Mouse (Mus musculus) MEL (cell line): Measurements from ENCODE around the gene Gm853. TPM values are rescaled to one million over a fixed set of nuclear protein-coding genes. Genes with fewer than 3 reads are reported as not detected.

ENCODE experiments used
- DNase-seq: peaks from one replicate; pipeline ENCODE4 v3.0.0; 2011; ENCODE audit warnings: low read depth, low spot score
- H3K27ac ChIP-seq: 2 replicates; pipeline ENCODE4 v1.5.1; 2012; ENCODE audit warnings: low read depth, mild to moderate bottlenecking, control low read depth, low read length, moderate library complexity; ENCODE audit not compliant: control insufficient read depth
- H3K27me3 ChIP-seq, 2 experiments: fragments of 150-350 bp in 1 of 2; sonication (generic) in 1 of 2; 2 replicates each; pipeline ENCODE4 v1.6.1; 2012; ENCODE audit warnings: low read length in 2 of 2, mild to moderate bottlenecking in 2 of 2, improper control_type of control experiment in 1 of 2, moderate library complexity in 1 of 2; ENCODE audit not compliant: insufficient read depth in 2 of 2, control insufficient read depth in 1 of 2
- H3K36me3 ChIP-seq, 2 experiments: 2 replicates each; pipeline ENCODE4 v1.6.1; 2012 to 2014; ENCODE audit warnings: low read length in 2 of 2, improper control_type of control experiment in 1 of 2, inconsistent platforms in 1 of 2, mild to moderate bottlenecking in 1 of 2; ENCODE audit not compliant: insufficient read depth in 2 of 2, control insufficient read depth in 1 of 2
- H3K4me1 ChIP-seq, 2 experiments: fragments of 150-350 bp in 1 of 2; sonication (generic) in 1 of 2; 2 replicates each; pipeline ENCODE4 v1.6.1; 2012; ENCODE audit warnings: low read length in 2 of 2, improper control_type of control experiment in 1 of 2, mild to moderate bottlenecking in 1 of 2; ENCODE audit not compliant: insufficient read depth in 2 of 2, control insufficient read depth in 1 of 2
- H3K4me3 ChIP-seq, 2 experiments: fragments of 150-350 bp in 1 of 2; sonication (generic) in 1 of 2; 2 replicates each; pipeline ENCODE4 v1.5.1; 2012; ENCODE audit warnings: low read depth in 2 of 2, low read length in 2 of 2, mild to moderate bottlenecking in 2 of 2, moderate library complexity in 2 of 2, control low read depth in 1 of 2, improper control_type of control experiment in 1 of 2; ENCODE audit not compliant: control insufficient read depth in 1 of 2, insufficient read depth in 1 of 2
- H3K79me2 ChIP-seq: 2 replicates; pipeline ENCODE4 v1.6.1; 2012; ENCODE audit warnings: mild to moderate bottlenecking, low read length, moderate library complexity; ENCODE audit not compliant: control insufficient read depth, poor library complexity, insufficient read depth
- H3K9ac ChIP-seq: 2 replicates; pipeline ENCODE4 v1.6.1; 2012; ENCODE audit warnings: low read depth, mild to moderate bottlenecking, control low read depth, low read length, moderate library complexity; ENCODE audit not compliant: control insufficient read depth, poor library complexity, severe bottlenecking
- H3K9me3 ChIP-seq: fragments of 150-350 bp; sonication (generic); replicated peaks from 2 replicates; pipeline ENCODE4 v1.6.1; 2012; ENCODE audit warnings: mild to moderate bottlenecking, low read length, improper control_type of control experiment, moderate library complexity; ENCODE audit not compliant: insufficient read depth
- CHD1 ChIP-seq: IDR thresholded peaks from 2 replicates; pipeline ENCODE4 v1.6.1; 2012; ENCODE audit warnings: low read depth, mild to moderate bottlenecking, inconsistent platforms, low read length, improper control_type of control experiment
- CHD2 ChIP-seq: IDR thresholded peaks from 2 replicates; pipeline ENCODE4 v1.6.1; 2011; ENCODE audit warnings: low read length, improper control_type of control experiment
- ELF1 ChIP-seq: IDR thresholded peaks from 2 replicates; pipeline ENCODE4 v1.6.1; 2014; ENCODE audit warnings: low read depth, mild to moderate bottlenecking, inconsistent platforms, low read length, improper control_type of control experiment, moderate library complexity
- EP300 ChIP-seq, 2 experiments: IDR thresholded peaks; 2 replicates each; pipeline ENCODE4 v1.6.1; 2011; ENCODE audit warnings: improper control_type of control experiment in 2 of 2, low read length in 2 of 2, low read depth in 1 of 2, mild to moderate bottlenecking in 1 of 2
- ETS1 ChIP-seq: IDR thresholded peaks from 2 replicates; pipeline ENCODE4 v1.6.1; 2012; ENCODE audit warnings: low read depth, mild to moderate bottlenecking, inconsistent platforms, low read length, improper control_type of control experiment, moderate library complexity
- GABPA ChIP-seq: IDR thresholded peaks from 2 replicates; pipeline ENCODE4 v1.6.1; 2012; ENCODE audit warnings: low read depth, mild to moderate bottlenecking, inconsistent platforms, low read length, improper control_type of control experiment, moderate library complexity
- GATA1 ChIP-seq: IDR thresholded peaks from 2 replicates; pipeline ENCODE4 v1.6.1; 2011; ENCODE audit warnings: low read depth, low read length, improper control_type of control experiment
- JUND ChIP-seq: IDR thresholded peaks from 2 replicates; pipeline ENCODE4 v1.6.1; 2011; ENCODE audit warnings: low read depth, mild to moderate bottlenecking, improper control_type of control experiment, low read length
- KAT2A ChIP-seq: conservative IDR thresholded peaks from 2 replicates; pipeline ENCODE4 v1.6.1; 2012; ENCODE audit warnings: low read depth, low read length, improper control_type of control experiment, inconsistent platforms
- MAFK ChIP-seq: IDR thresholded peaks from 2 replicates; pipeline ENCODE4 v1.6.1; 2011; ENCODE audit warnings: low read depth, mild to moderate bottlenecking, low read length, improper control_type of control experiment, borderline replicate concordance
- MEF2A ChIP-seq: IDR thresholded peaks from 2 replicates; pipeline ENCODE4 v1.6.1; 2014; ENCODE audit warnings: low read depth, mild to moderate bottlenecking, inconsistent platforms, low read length, improper control_type of control experiment; ENCODE audit not compliant: poor library complexity, insufficient replicate concordance, severe bottlenecking; ENCODE audit errors: extremely low read depth
- MXI1 ChIP-seq: IDR thresholded peaks from 2 replicates; pipeline ENCODE4 v1.6.1; 2011; ENCODE audit warnings: mild to moderate bottlenecking, low read depth, low read length, improper control_type of control experiment
- MYB ChIP-seq: IDR thresholded peaks from 2 replicates; pipeline ENCODE4 v1.6.1; 2011; ENCODE audit warnings: mild to moderate bottlenecking, low read depth, low read length, improper control_type of control experiment
- POLR2A ChIP-seq, 2 experiments: IDR thresholded peaks; 2 replicates each; pipeline ENCODE4 v1.6.1; 2011 to 2012; ENCODE audit warnings: low read length in 2 of 2, mild to moderate bottlenecking in 2 of 2, control low read depth in 1 of 2, improper control_type of control experiment in 1 of 2, low read depth in 1 of 2, moderate library complexity in 1 of 2; ENCODE audit not compliant: control insufficient read depth in 1 of 2, insufficient read depth in 1 of 2, poor library complexity in 1 of 2
- POLR2AphosphoS2 ChIP-seq: IDR thresholded peaks from 2 replicates; pipeline ENCODE4 v1.6.1; 2011; ENCODE audit warnings: low read length, improper control_type of control experiment
- RAD21 ChIP-seq: IDR thresholded peaks from 2 replicates; pipeline ENCODE4 v1.6.1; 2011; ENCODE audit warnings: mild to moderate bottlenecking, low read depth, low read length, improper control_type of control experiment
- RCOR1 ChIP-seq: IDR thresholded peaks from 2 replicates; pipeline ENCODE4 v1.6.1; 2012; ENCODE audit warnings: low read depth, mild to moderate bottlenecking, inconsistent platforms, low read length, improper control_type of control experiment
- SMC3 ChIP-seq: IDR thresholded peaks from 2 replicates; pipeline ENCODE4 v1.6.1; 2011; ENCODE audit warnings: low read depth, low read length, improper control_type of control experiment
- TAL1 ChIP-seq: IDR thresholded peaks from 2 replicates; pipeline ENCODE4 v1.6.1; 2012; ENCODE audit warnings: mild to moderate bottlenecking, inconsistent platforms, low read length, moderate library complexity, mixed read lengths
- TCF12 ChIP-seq: IDR thresholded peaks from 2 replicates; pipeline ENCODE4 v1.6.1; 2014; ENCODE audit warnings: low read depth, mild to moderate bottlenecking, inconsistent platforms, low read length, improper control_type of control experiment, moderate library complexity
- polyA plus RNA-seq, 2 experiments: library from polyadenylated mRNA; stranded (reverse) in 1 of 2; unstranded in 1 of 2; fragments of >175 nt in 1 of 2; fragments of >200 nt in 1 of 2; gene quantifications; 2 replicates each; pipeline versions ENCODE4 v1.2.1 to v1.2.4; 2012; ENCODE audit warnings: low replicate concordance in 2 of 2, low read depth in 1 of 2; ENCODE audit not compliant: insufficient read length in 2 of 2, insufficient read depth in 1 of 2, missing spikeins in 1 of 2
- total RNA-seq: library from RNA; depleted of rRNA; stranded (reverse); fragments of 300-350 nt; gene quantifications from 2 replicates; pipeline ENCODE4 v1.2.3, GENCODE M21; 2012

The Gm853 gene
- total and polyA plus RNA-seq, 3 experiments: 0.04 TPM; not detected in 2

DNA sequence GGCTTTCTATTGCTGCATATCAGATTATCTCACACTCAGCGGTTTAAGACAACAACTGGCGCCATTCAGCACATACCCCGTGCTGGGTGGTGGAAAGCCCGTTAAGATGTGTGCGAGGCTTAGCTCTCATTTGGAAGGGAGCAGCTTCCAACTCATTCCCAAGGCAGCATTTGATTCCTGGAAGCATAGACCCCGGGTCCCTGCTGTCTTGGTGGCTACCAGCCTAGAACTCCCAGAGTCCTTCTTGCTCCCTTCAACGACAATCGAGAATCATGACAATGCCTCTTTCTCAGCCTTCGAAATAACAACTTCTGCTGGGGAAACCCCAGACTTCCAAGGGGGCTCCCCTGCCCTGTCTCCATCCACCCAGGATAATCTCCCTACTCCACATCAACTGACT is 35.8 kb downstream of the Gm853 start:
- no peaks in the 10 kb centered on the region for H3K79me2 ChIP-seq
- peaks cover 9 to 13% of the 10 kb centered on the region in 2 experiments for H3K4me1 ChIP-seq
- no peak for DNase-seq
- H3K4me3 ChIP-seq: no peak overlapping the region
- peaks cover 2% of the 10 kb centered on the region in 2 experiments; a peak in 2 of 4 replicates for H3K27me3 ChIP-seq
- H3K36me3 ChIP-seq: peaks cover 0 to 13% of the 10 kb centered on the region in 2 experiments; a peak in 2 of 4 replicates
- H3K9ac ChIP-seq: no peak overlapping the region
- no peaks in the 10 kb centered on the region for H3K9me3 ChIP-seq
- no peak overlapping the region for H3K27ac ChIP-seq
- TF ChIP-seq KAT2A (no peak), TCF12 (no peak), SMC3 (no peak), GABPA (no peak), POLR2AphosphoS2 (no peak), POLR2A (IDR thresholded peaks at IDR 0.05; ENCODE audit: control insufficient read depth in 1 of 2, insufficient read depth in 1 of 2, low read depth in 1 of 2, low read length in 2 of 2, poor library complexity in 1 of 2) (no peak), CHD2 (no peak), MYB (no peak), MAFK (no peak), ELF1 (no peak), ETS1 (no peak), MEF2A (no peak), RAD21 (no peak), MXI1 (no peak), CHD1 (no peak), RCOR1 (no peak), JUND (no peak), EP300 (IDR thresholded peaks at IDR 0.05; ENCODE audit: low read depth in 1 of 2, low read length in 2 of 2) (no peak), GATA1 (no peak)
- TF ChIP-seq, all 39 proteins: peak for 0

DNA sequence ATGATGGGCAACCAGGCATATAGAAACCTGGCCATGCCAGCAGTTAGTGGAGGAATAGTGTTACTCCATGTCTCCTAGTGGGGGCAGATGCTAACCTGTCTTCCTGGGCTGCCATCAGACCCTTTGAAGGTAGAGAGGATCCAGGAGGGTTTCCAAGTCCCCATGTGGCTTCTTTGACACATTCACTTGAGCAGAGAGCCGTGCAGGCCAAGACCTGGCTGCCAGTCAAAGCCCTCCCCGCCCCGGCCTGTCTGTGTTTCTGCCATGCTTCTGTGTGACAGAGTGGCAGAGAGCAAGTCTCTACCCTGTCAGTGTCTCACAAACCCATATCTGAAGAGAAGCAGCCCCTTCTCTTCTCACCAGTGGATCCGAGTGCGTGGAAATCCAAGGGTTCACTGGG is 38.3 kb downstream of the Gm853 start:
- Histone ChIP-seq H3K27me3 (no peaks in the 10 kb centered on the region), H3K36me3 (peaks cover 0 to 11% of the 10 kb centered on the region in 2 experiments; a peak in 2 of 4 replicates)

More for the DNA sequence above, 38.3 kb downstream of the Gm853 start:
- Histone ChIP-seq H3K79me2 (no peaks in the 10 kb centered on the region), H3K9ac (no peak overlapping the region), H3K4me1 (peaks cover 9 to 13% of the 10 kb centered on the region in 2 experiments), H3K9me3 (no peaks in the 10 kb centered on the region), H3K4me3 (no peak overlapping the region), H3K27ac (no peak overlapping the region)
- TF ChIP-seq TAL1: no peak
- no peak for DNase-seq
